Mouse (Mus musculus) heart, postnatal 0 days (tissue): Measurements from ENCODE around the gene Ampd3.

Source experiments
- CTCF ChIP-seq: IDR thresholded peaks from 2 replicates; pipeline ENCODE4 v1.5.1; 2016; ENCODE audit warnings: antibody characterized with exemption, control low read depth, low read depth
- EP300 ChIP-seq: IDR thresholded peaks from 2 replicates; pipeline ENCODE4 v1.6.1; 2016; ENCODE audit warnings: antibody characterized with exemption, low read depth

DNA sequence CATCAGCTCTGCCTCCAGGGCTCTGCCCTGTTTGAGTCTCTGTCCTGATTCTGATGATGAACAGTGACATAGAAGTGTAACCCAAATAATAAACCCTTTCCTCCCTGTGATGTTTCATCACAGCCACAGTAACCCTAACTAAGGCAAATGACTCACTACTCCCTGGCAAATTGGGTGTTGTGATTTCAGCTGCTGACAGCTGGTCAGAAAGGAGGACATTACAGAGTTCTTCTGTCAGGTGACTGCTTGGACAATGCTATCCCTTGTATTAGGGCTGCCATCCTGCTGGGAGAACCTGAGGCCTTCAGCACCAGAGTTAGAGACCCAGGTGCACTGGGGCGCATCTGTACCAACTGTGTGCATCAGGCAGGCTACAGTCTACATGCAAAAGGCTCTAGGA is 14.7 kb upstream of the Ampd3 start:
- TF ChIP-seq CTCF (no peak), EP300 (no peak)
